Mouse (Mus musculus): ENCODE measurements around the gene Scgn.

Scgn gene

GRCm38 (mm10) chr13:23990928-23991327, at the start of gene Scgn:
Gene Scgn (minus strand): TSS chr13:23991214.
- DNase-seq (ENCODE audit: low spot score) = peak; percentile 91

DNA sequence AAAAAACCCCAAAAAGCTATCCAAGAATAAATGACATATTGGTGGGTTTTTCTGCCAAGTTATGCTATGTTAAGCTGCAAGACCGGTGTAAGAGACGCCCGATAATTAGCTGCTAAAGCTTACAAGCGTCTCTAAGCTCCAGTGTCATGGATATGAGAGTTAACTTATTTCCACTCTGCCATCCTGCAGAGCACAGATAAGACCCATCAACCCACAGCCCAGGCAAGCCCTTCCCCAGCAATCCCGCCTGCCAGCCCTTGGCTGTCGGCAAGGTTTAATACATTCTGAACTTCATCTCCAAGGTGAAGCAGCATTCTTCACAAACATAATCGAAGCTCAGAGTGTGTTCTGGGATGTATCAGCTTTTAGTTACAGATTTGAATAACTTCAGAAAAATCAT, 49.2 kb upstream of the Scgn start:
- DNase-seq (ENCODE audit: low spot score) = no peak

- DNase-seq (ENCODE audit: low spot score) = no peak
Observed at GRCm38 (mm10) chr13:24037502-24037901, 46.5 kb upstream of the Scgn start.

GRCm38 (mm10) chr13:24036150-24036549, 45.1 kb upstream of the Scgn start:
- DNase-seq (ENCODE audit: low spot score) = no peak

DNA sequence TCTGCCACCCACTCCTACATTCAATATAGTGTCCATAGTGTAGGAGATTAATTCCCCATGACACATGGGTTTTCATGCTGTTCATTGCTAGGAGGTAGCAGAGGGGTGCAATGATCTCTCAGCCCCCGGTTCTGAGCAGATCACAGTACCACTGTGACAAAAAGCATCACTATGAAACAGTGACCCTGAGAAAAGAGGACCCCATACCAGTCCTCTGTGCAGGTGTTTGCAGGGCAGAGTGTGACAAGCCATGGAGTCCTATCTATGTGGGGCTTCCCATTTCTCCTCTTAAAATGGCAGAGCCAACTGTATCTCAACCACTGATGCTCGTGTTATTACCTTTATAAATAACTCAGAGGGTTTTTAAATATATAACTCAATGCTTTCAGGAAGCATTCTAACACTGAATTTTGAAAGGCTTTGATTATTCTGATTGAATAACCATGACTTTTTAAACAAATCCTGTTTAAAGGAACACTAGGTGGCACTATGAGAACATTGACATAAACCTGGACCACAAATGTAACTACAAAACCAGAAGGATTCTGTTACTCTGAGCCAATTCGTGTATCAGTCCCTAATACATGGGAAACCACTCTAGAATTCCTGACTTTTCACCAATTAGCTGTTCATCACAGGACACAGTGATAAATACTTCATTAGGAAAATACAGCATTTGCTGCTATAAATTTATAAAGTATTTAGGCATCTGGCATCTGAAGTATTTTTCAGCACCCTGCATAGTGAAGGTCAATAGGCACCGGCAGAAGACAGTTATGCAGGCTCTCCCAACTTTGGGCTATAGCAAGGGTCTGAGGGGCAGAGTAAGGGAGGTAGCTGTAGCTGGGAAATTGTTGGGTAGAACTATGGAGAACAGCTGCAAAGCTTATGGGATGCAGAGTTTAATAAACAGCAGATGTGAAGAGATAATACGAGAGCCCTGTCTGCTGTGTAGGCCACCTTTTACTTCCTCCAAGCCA, 36.5 kb upstream of the Scgn start:
- DNase-seq (ENCODE audit: low spot score) = peak; percentile 50

- DNase-seq (ENCODE audit: low spot score) = no peak
Observed at GRCm38 (mm10) chr13:24018515-24018914, 27.5 kb upstream of the Scgn start.

DNA sequence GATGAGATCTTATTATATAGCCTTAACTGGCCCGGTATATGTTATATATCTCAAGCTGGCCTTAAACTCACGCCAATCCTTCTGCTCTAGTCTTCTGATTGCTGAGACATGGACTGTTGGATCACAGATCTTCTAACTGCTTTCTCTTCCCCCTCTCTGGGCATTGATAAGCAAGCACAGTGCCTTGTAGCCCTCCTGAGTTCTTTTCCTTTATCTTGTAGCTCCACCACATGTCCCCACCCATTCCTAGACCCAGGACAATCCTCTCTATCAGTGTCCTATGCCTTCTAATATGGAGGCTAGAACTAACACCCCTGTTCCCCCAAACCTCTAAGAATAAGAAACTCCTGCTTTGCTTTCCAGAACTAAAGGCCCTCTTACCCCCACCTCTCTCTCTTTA, 14.5 kb upstream of the Scgn start:
- no peak for DNase-seq (ENCODE audit: low spot score)

DNA sequence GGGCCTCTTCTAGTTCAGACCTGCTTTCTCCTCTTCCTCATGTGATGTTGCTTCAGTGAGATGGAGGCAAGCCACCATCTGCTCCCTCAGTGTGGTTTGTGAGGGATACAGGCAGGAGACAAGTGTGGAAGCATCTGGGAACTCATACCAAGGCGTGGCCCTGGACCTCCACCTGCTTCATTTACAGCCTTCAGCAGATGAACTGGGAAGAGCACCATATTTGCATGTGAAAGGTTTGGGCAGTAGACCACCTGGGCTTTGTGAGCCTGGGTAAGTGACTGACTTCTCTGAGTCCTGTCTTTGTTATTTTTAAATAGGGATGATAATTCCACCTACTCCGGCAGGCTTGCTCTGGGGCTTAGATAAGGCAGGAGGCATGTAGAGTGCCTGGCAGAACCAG, 10.8 kb upstream of the Scgn start:
- DNase-seq (ENCODE audit: low spot score) = no peak

- no peak for DNase-seq (ENCODE audit: low spot score)
Observed at GRCm38 (mm10) chr13:24001081-24001480, 10.1 kb upstream of the Scgn start.

DNA sequence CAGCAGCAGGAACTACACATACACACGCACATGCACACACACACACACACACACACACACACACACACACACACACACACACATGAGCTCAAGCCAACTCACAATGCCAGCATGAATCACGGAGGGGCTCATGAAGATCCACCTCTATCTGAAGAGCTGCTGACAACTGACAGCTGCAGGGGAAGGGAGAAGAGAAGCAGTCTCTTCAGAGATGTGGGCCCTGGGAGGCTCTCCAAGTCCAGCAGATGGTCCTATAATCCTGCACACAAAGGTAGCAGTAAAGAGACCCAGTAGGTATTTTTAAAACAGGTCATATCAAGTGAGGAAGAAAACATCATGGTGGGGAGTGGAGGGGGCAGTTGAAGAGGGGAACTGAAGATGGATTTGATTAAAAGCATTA, 7.8 kb upstream of the Scgn start:
- DNase-seq (ENCODE audit: low spot score) = no peak

- no peak for DNase-seq (ENCODE audit: low spot score)
Observed at GRCm38 (mm10) chr13:23994756-23995155, 3.7 kb upstream of the Scgn start.

- no peak for DNase-seq (ENCODE audit: low spot score)
Observed at GRCm38 (mm10) chr13:23994024-23994423, 3.0 kb upstream of the Scgn start.

GRCm38 (mm10) chr13:23990451-23990850, 563 bp downstream of the Scgn start:
- no peak for DNase-seq (ENCODE audit: low spot score)

GRCm38 (mm10) chr13:23985130-23985529, 5.9 kb downstream of the Scgn start:
- peak; percentile 17 for DNase-seq (ENCODE audit: low spot score)

- DNase-seq (ENCODE audit: low spot score) = no peak
Observed at GRCm38 (mm10) chr13:23972271-23972670, 18.7 kb downstream of the Scgn start.

DNA sequence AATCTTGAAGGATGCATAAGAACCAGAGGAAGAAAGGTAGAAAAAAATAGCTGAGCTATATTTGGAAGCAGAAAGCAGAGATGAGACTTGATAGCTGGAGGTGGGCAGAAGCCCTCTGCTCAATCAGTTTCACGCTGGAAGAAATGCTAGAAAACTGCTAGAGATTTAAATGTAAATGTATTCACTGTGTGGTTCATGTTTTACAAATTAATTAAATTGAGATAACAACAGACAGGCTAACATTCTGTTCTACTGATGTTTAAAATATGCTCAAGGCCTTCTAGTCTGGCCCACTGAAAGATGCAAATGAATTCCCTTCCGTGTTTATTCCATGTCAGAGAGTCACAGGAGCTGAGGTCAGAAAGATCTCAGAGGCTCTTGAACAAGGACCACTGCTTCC, 19.1 kb downstream of the Scgn start:
- no peak for DNase-seq (ENCODE audit: low spot score)

GRCm38 (mm10) chr13:23964909-23965308, 26.1 kb downstream of the Scgn start:
- no peak for DNase-seq (ENCODE audit: low spot score)

DNA sequence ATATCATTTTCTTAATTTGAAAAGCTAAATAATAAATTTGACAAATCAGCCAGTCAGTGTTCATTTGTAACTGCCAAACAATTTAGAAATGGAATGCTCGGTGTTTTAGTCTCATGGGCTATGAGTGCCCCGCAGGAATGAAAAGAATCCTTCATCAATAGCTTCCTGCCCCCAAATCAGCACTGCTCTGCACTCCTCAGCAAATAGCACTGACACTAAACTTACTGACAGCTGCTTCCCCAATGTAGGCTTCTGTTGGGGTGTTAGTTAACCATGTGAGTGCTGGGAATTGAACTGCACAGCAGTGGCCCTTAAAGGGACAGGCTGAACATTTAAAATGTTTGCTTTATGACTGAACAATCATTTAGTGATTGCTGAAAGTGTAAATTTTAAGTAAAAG, 31.2 kb downstream of the Scgn start:
- no peak for DNase-seq (ENCODE audit: low spot score)

DNA sequence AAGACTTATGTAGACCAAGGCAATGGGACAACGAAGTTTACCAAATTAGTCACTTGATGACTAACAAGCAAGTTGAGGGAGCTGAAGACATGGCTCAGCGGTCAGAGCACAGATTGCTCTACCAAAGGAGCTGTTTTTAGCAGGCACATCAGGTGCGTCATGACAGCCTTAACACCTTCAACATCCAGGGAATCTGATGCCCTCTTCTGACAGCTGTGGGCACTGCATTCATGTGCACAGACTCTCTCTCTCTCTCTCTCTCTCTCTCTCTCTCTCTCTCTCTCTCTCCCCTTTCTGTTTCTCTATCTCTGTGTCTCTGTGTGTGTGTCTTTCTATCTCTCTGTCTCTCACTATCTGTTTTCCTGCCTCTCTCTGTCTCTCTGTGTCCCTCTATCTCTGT, 40.1 kb downstream of the Scgn start:
- DNase-seq (ENCODE audit: low spot score) = no peak

- peak; percentile 39 for DNase-seq (ENCODE audit: low spot score)
Observed at GRCm38 (mm10) chr13:23949484-23950246, 41.3 kb downstream of the Scgn start.

DNA sequence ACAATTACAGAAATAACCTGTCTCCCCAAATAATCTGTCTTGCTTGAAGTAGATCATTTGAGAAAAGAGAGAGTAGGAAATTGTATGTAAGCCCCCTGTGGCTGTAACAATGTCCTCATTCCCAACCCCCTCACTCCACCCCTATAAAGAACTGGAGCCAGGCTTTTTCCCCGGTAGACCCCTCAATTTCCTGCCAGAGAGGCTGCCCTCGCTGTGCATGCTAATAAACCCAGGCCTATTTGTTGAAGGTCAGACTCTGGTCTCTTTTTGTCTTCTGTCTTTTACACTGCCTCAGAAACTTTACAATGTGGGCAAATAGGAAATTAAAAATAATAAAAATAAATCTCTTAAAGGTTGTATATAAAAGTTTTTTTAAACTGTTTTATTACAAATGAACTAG, 44.8 kb downstream of the Scgn start:
- no peak for DNase-seq (ENCODE audit: low spot score)

- no peak for DNase-seq (ENCODE audit: low spot score)
Observed at GRCm38 (mm10) chr13:23942861-23943260, 48.2 kb downstream of the Scgn start.

DNA sequence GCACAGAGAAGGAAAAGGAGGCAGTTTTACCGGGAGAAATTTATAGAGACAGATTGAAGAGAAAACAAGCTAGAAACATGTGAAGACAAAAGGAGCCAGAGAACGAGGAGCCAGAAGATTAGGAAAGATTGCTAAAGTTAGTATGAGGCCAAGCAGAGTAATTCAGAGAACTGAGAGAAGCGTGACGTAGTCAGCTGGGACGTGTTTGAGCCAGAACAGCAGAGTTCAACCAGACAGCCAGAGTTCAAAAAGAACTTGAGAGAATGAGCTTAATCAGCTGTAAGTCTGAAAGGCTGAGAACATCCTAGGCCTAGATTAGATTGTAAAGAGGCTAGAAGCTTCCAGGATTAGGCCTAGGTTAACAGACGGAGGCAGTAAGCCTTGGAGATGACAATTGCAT, 50.7 kb downstream of the Scgn start:
- DNase-seq (ENCODE audit: low spot score) = no peak
